Comparison of ENCODE assay signal across 8 mouse cellular contexts in genomic region chr17:83953656-83954055, GRCm38 (mm10).
DNase-seq lines count a peak whose midpoint lies in the region; ATAC-seq and TF ChIP-seq lines count a peak whose summit lies in the region.
"Had no signal": no experiment of that assay in that cellular context is flagged by ENCODE, and none has a peak within 500 bp of the region (broad histone marks: within the 10 kb centered on the region; RNA-seq: fewer than 3 reads in every experiment).

No protein-coding gene starts in this region.

- WGBS in hindbrain, embryonic 14.5 days, result 44% methylated on average over 7 of the region's 7 CpGs
- 54% methylated on average over 7 of the region's 7 CpGs for WGBS in liver, embryonic 13.5 days (ENCODE audit: insufficient replicate concordance)

- DNase-seq in ES-CJ7 (ENCODE audit: low read depth, low spot score), result peak; percentile 38
- DNase-seq in brain, embryonic 14.5 days (ENCODE audit: low read depth), result peak; percentile 55
- DNase-seq in hindbrain, embryonic 14.5 days (ENCODE audit: low spot score), result no peak
- DNase-seq in liver, embryonic 13.5 days, result no peak
- no peak for DNase-seq in urinary bladder, adult 2 months (ENCODE audit: low spot score)
- DNase-seq in cerebellum, adult 11 months, result no peak

- H3K4me3 ChIP-seq in hindbrain, embryonic 14.5 days (replicated peaks; ENCODE audit: low read length), result no peak overlapping the region
- no peak overlapping the region for H3K4me3 ChIP-seq in liver, embryonic 13.5 days (replicated peaks)
- H3K4me3 ChIP-seq: megakaryocyte, embryonic 14.5 days had no signal

- peak overlapping the region; percentile 76 for H3K27ac ChIP-seq in hindbrain, embryonic 14.5 days
- H3K27ac ChIP-seq in liver, embryonic 13.5 days, result peak overlapping the region; percentile 80

- H3K9ac ChIP-seq in hindbrain, embryonic 14.5 days, result no peak overlapping the region
- H3K9ac ChIP-seq in liver, embryonic 13.5 days, result no peak overlapping the region

- no peak for TF ChIP-seq CTCF in brain, embryonic 14.5 days (IDR thresholded peaks at IDR 0.05; ENCODE audit: borderline replicate concordance, extremely low read depth, insufficient read depth, insufficient read length)

- no peaks in the 10 kb centered on the region for H3K9me3 ChIP-seq in hindbrain, embryonic 14.5 days (ENCODE audit: control insufficient read depth, low read length)
- no peaks in the 10 kb centered on the region for H3K9me3 ChIP-seq in liver, embryonic 13.5 days (replicated peaks)
- H3K9me3 ChIP-seq: megakaryocyte, embryonic 14.5 days had no signal

- peaks cover 26% of the 10 kb centered on the region for H3K4me1 ChIP-seq in hindbrain, embryonic 14.5 days (replicated peaks; ENCODE audit: control insufficient read depth, insufficient read depth, low read length)
- H3K4me1 ChIP-seq in liver, embryonic 13.5 days (replicated peaks), result peaks cover 55% of the 10 kb centered on the region

- H3K4me2 ChIP-seq in hindbrain, embryonic 14.5 days (replicated peaks), result no peak overlapping the region
- no peak overlapping the region for H3K4me2 ChIP-seq in liver, embryonic 13.5 days

- no peak for ATAC-seq in hindbrain, embryonic 14.5 days (ENCODE audit: low FRiP score)
- ATAC-seq in liver, embryonic 13.5 days (ENCODE audit: low read depth), result no peak
- ATAC-seq in cerebellum, adult (ENCODE audit: insufficient number of reproducible peaks, low FRiP score, low TSS enrichment), result no peak

- no peaks in the 10 kb centered on the region for H3K27me3 ChIP-seq in hindbrain, embryonic 14.5 days (ENCODE audit: control insufficient read depth, insufficient read depth, low read length)
- no peaks in the 10 kb centered on the region for H3K27me3 ChIP-seq in liver, embryonic 13.5 days

- TF ChIP-seq POLR2A in brain, embryonic 14.5 days (IDR thresholded peaks at IDR 0.05; ENCODE audit: borderline replicate concordance, extremely low read depth, insufficient read depth, insufficient read length, poor library complexity, severe bottlenecking), result no peak

- H3K36me3 ChIP-seq in hindbrain, embryonic 14.5 days (replicated peaks; ENCODE audit: control insufficient read depth, insufficient read depth), result no peaks in the 10 kb centered on the region
- no peaks in the 10 kb centered on the region for H3K36me3 ChIP-seq in liver, embryonic 13.5 days

Comparison
In these comparisons a context has a peak if more than half of its experiments do, and no peak if none do; other contexts are left out.
1. DNase-seq: peak in ES-CJ7 (single experiment) and brain, embryonic 14.5 days (single experiment); none in hindbrain, embryonic 14.5 days (single experiment), liver, embryonic 13.5 days (single experiment), urinary bladder, adult 2 months (single experiment) and cerebellum, adult 11 months (single experiment).